Mouse (Mus musculus): Measurements from ENCODE around the gene Pigz. TPM values are rescaled to one million over a fixed set of nuclear protein-coding genes. Genes with fewer than 3 reads are reported as not detected.

The Pigz gene
- total RNA-seq, 1 experiment from 2014 or later, result not detected

DNA sequence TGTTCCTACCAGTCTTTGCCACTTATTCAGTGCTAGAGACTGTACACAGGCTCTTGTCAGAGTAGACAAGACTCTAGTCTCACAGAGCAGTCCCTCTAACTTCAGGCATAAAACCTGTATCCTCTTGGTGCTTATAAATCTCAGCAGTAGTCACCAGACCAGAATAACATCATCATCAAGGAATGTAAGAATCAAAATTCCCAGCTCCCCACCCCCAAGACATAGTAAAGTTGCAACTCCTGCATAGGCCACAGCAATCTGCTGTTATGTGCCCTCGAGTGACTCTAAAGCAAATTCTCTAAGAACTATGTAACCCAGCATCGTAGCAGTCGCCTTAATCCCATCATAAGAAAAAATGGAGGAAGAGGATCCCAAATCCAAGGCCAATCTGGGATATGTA lies 45.9 kb downstream of the Pigz start:
- no peak for ATAC-seq (replicated peaks; ENCODE audit: insufficient number of reproducible peaks, low FRiP score, low TSS enrichment, poor library complexity, severe bottlenecking)

- ATAC-seq (replicated peaks; ENCODE audit: insufficient number of reproducible peaks, low FRiP score, low TSS enrichment, poor library complexity, severe bottlenecking), result no peak
Observed at GRCm38 (mm10) chr16:31980946-31981345, 47.3 kb downstream of the Pigz start.

DNA sequence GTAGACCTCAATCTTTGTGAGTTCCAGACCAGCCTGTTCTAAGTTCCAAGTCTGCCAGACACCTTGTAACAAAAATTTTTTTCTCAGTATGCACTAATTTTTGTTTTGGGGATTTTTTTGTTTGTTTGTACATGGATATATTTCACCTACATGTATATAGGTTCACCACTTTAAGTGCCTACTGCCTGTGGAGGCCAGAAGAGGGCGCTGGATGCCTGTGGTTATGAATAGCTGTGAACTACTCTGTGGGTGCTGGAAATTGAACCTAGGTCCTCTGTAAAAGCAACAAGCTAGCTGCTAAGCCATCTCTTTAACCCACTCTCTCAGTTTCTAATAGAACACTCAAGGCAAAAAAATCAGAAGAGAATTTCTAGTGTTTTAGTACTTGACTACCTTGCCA lies 58.4 kb downstream of the Pigz start:
- no peak for ATAC-seq (replicated peaks; ENCODE audit: insufficient number of reproducible peaks, low FRiP score, low TSS enrichment, poor library complexity, severe bottlenecking)

- no peak for ATAC-seq (replicated peaks; ENCODE audit: insufficient number of reproducible peaks, low FRiP score, low TSS enrichment, poor library complexity, severe bottlenecking)
Observed at GRCm38 (mm10) chr16:31993195-31993594, 59.5 kb downstream of the Pigz start.

DNA sequence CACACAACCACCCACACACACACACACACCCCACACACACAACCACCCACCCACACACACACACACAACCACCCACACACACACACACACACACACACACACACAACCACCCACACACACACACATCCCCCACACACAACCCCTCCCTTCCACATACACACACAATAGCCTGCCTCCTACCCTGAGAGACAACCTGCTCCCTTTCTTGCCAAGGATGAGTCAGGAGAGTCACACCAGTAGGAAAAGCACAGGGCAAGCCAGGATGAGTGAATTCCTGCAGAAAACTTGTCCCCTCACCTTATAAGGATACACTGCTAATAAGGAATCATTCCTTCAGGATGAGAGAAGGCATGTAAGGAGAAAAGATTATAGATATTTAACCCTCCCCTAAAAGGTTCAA lies 60.3 kb downstream of the Pigz start:
- no peak for ATAC-seq (replicated peaks; ENCODE audit: insufficient number of reproducible peaks, low FRiP score, low TSS enrichment, poor library complexity, severe bottlenecking)

Other genes starting within 250 kb of the Pigz start
- 0.53 TPM in 1 of 3 replicates, not detected in the others for gene Meltf, start 55.0 kb upstream of the Pigz start, total RNA-seq (2017)
- gene 0610012G03Rik, start 14.6 kb downstream of the Pigz start, total RNA-seq (2017), result 6.4 to 10.0 TPM (median 7.6 TPM) in 3 replicates
- 25.7 to 26.9 TPM (median 26.0 TPM) in 3 replicates for gene Ncbp2, start 14.7 kb downstream of the Pigz start, total RNA-seq (2017)
- gene Senp5, start 69.4 kb downstream of the Pigz start, total RNA-seq (2017), result 11.9 to 24.6 TPM (median 17.9 TPM) in 3 replicates
- gene Pak2, start 145.5 kb downstream of the Pigz start, total RNA-seq (2017), result 73.5 to 104 TPM (median 79.7 TPM) in 3 replicates
- gene Pigx, start 165.9 kb downstream of the Pigz start, total RNA-seq (2017), result 47.5 to 86.8 TPM (median 70.6 TPM) in 3 replicates
- gene Cep19, start 165.9 kb downstream of the Pigz start, total RNA-seq (2017), result 11.1 to 15.4 TPM (median 12.7 TPM) in 3 replicates
- 151 to 182 TPM (median 158 TPM) in 3 replicates for gene Nrros, start 231.7 kb downstream of the Pigz start, total RNA-seq (2017)
- 0.87 to 1.3 TPM in 2 of 3 replicates, not detected in the other for gene Bex6, start 246.0 kb downstream of the Pigz start, total RNA-seq (2017)